Mouse (Mus musculus): ENCODE data around the gene Slc1a5.

Gene Slc1a5

GRCm38 (mm10) chr7:16819794-16820193 lies 38.7 kb downstream of the Slc1a5 start:
- in situ Hi-C loops (cut with MboI) = loop anchor here (5.0 kb wide), 1 partner anchor 38 kb away; no protein-coding TSS in a partner anchor

GRCm38 (mm10) chr7:16820271-16820763 lies 39.2 kb downstream of the Slc1a5 start:
- in situ Hi-C loops (cut with MboI) = no loop called here

- in situ Hi-C loops (cut with MboI) = no loop called here
These were observed 40.0 kb downstream of the Slc1a5 start for GRCm38 (mm10) chr7:16821091-16821490.

- in situ Hi-C loops (cut with MboI) = no loop called here
These were observed 40.5 kb downstream of the Slc1a5 start for GRCm38 (mm10) chr7:16821669-16822101.

- in situ Hi-C loops (cut with MboI) = no loop called here
These were observed 42.6 kb downstream of the Slc1a5 start for GRCm38 (mm10) chr7:16823734-16824133.

GRCm38 (mm10) chr7:16825785-16826184 lies 44.6 kb downstream of the Slc1a5 start:
- in situ Hi-C loops (cut with MboI) = no loop called here

GRCm38 (mm10) chr7:16826571-16826970 lies 45.4 kb downstream of the Slc1a5 start:
- in situ Hi-C loops (cut with MboI) = no loop called here

GRCm38 (mm10) chr7:16827274-16827673 lies 46.1 kb downstream of the Slc1a5 start:
- in situ Hi-C loops (cut with MboI) = no loop called here

- in situ Hi-C loops (cut with MboI) = no loop called here
These were observed 49.3 kb downstream of the Slc1a5 start for GRCm38 (mm10) chr7:16830449-16830848.

GRCm38 (mm10) chr7:16837916-16838803 lies 57.0 kb downstream of the Slc1a5 start:
- in situ Hi-C loops (cut with MboI) = no loop called here

- in situ Hi-C loops (cut with MboI) = no loop called here
These were observed 57.8 kb downstream of the Slc1a5 start for GRCm38 (mm10) chr7:16838804-16839426.

- in situ Hi-C loops (cut with MboI) = no loop called here
These were observed 58.4 kb downstream of the Slc1a5 start for GRCm38 (mm10) chr7:16839427-16840108.

- in situ Hi-C loops (cut with MboI) = no loop called here
These were observed 59.0 kb downstream of the Slc1a5 start for GRCm38 (mm10) chr7:16840109-16840491.

GRCm38 (mm10) chr7:16841078-16841477 lies 59.9 kb downstream of the Slc1a5 start:
- in situ Hi-C loops (cut with MboI) = no loop called here

- in situ Hi-C loops (cut with MboI) = no loop called here
These were observed 60.7 kb downstream of the Slc1a5 start for GRCm38 (mm10) chr7:16841561-16842560.

GRCm38 (mm10) chr7:16842645-16843063 lies 61.5 kb downstream of the Slc1a5 start, which contains the start of gene Prkd2:
Gene Prkd2 (plus strand): TSS chr7:16842902.
- in situ Hi-C loops (cut with MboI) = no loop called here

GRCm38 (mm10) chr7:16843441-16844171 lies 62.5 kb downstream of the Slc1a5 start:
- in situ Hi-C loops (cut with MboI) = no loop called here

GRCm38 (mm10) chr7:16844696-16845071 lies 63.5 kb downstream of the Slc1a5 start:
- in situ Hi-C loops (cut with MboI) = no loop called here

- in situ Hi-C loops (cut with MboI) = no loop called here
These were observed 64.1 kb downstream of the Slc1a5 start for GRCm38 (mm10) chr7:16845072-16845819.

- in situ Hi-C loops (cut with MboI) = no loop called here
These were observed 64.7 kb downstream of the Slc1a5 start for GRCm38 (mm10) chr7:16845820-16846167.

Measured in mature B cell (primary cell).